Mouse (Mus musculus) midbrain, embryonic 14.5 days (tissue): ENCODE data around the gene Znhit2. TPM values are rescaled to one million over a fixed set of nuclear protein-coding genes. Genes with fewer than 3 reads are reported as not detected.

ENCODE experiments used
- ATAC-seq: fragments of 200-750 bp; cut with Nextera tagmentation; 2 replicates; pipeline ENCODE4 v1.8.0; 2017; ENCODE audit warnings: moderate number of reproducible peaks, moderate library complexity; ENCODE audit not compliant: low FRiP score, low TSS enrichment
- DNase-seq: peaks from one replicate; pipeline ENCODE4 v3.0.0-alpha.2; 2015
- H3K27ac ChIP-seq: fragments of 300-500 bp; sonication (generic); replicated peaks from 2 replicates; pipeline ENCODE4 v1.5.1; 2014; ENCODE audit warnings: mild to moderate bottlenecking, low read depth, low read length, moderate library complexity
- H3K27me3 ChIP-seq: fragments of 300-500 bp; sonication (generic); 2 replicates; pipeline ENCODE4 v1.6.1; 2014; ENCODE audit warnings: low read length, control low read depth, mixed read lengths; ENCODE audit not compliant: control insufficient read depth, insufficient read depth
- H3K36me3 ChIP-seq: fragments of 300-500 bp; sonication (generic); 2 replicates; pipeline ENCODE4 v1.6.1; 2014; ENCODE audit warnings: low read length, control low read depth; ENCODE audit not compliant: control insufficient read depth, insufficient read depth
- H3K4me1 ChIP-seq: fragments of 300-500 bp; sonication (generic); 2 replicates; pipeline ENCODE4 v1.6.1; 2014; ENCODE audit warnings: mild to moderate bottlenecking, antibody characterized with exemption, low read length, control low read depth; ENCODE audit not compliant: control insufficient read depth, insufficient read depth
- H3K4me2 ChIP-seq: fragments of 300-500 bp; sonication (generic); 2 replicates; pipeline ENCODE4 v1.6.1; 2014; ENCODE audit warnings: mild to moderate bottlenecking, low read length, moderate library complexity
- H3K4me3 ChIP-seq: fragments of 300-500 bp; sonication (generic); replicated peaks from 2 replicates; pipeline ENCODE4 v1.5.1; 2014; ENCODE audit warnings: low read depth, low read length
- H3K9ac ChIP-seq: fragments of 300-500 bp; sonication (generic); replicated peaks from 2 replicates; pipeline ENCODE4 v1.6.1; 2014; ENCODE audit warnings: mild to moderate bottlenecking, low read length, moderate library complexity
- H3K9me3 ChIP-seq: fragments of 300-500 bp; sonication (generic); 2 replicates; pipeline ENCODE4 v1.6.1; 2016; ENCODE audit warnings: low read length, control low read depth, mixed read lengths; ENCODE audit not compliant: control insufficient read depth
- WGBS: fragments of 180-500 bp; shearing (Covaris S2); extraction: QIAGEN DNeasy Blood & Tissue Kit; methylation state at CpG from one replicate; pipeline ENCODE4 v1.1.7; 2014; 5-methylcytosine and 5-hydroxymethylcytosine counted together
- microRNA-seq: library from miRNA; unstranded; fragments of <30 nt; microRNA quantifications from one replicate; pipeline ENCODE4, GENCODE M21; 2016
- polyA plus RNA-seq: library from polyadenylated mRNA; unstranded; fragments of >200 nt; fragmentation: Nextera tagmentation; extraction: Ambion mirVana; gene quantifications from 2 replicates; pipeline ENCODE4 v1.2.1, GENCODE M21; 2014

Gene Znhit2
- polyA plus RNA-seq, 1 experiment from 2014 or later, result 32.4 TPM

- H3K27me3 ChIP-seq, result no peaks in the 10 kb centered on the region
- no peaks in the 10 kb centered on the region for H3K4me1 ChIP-seq
- no peak for DNase-seq
- H3K27ac ChIP-seq, result no peak overlapping the region
- H3K4me3 ChIP-seq, result no peak overlapping the region
- no peak for ATAC-seq
- H3K9ac ChIP-seq, result no peak overlapping the region
- H3K36me3 ChIP-seq, result no peaks in the 10 kb centered on the region
- WGBS, result 83% methylated on average over 6 of the region's 6 CpGs
- no peak overlapping the region for H3K4me2 ChIP-seq
- no peaks in the 10 kb centered on the region for H3K9me3 ChIP-seq
Measured at GRCm38 (mm10) chr19:6102169-6102853, 41.3 kb downstream of the Znhit2 start.

GRCm38 (mm10) chr19:6104476-6104875 lies 43.5 kb downstream of the Znhit2 start:
- 70% methylated on average over 4 of the region's 4 CpGs for WGBS
- Histone ChIP-seq H3K4me3 (no peak overlapping the region), H3K36me3 (no peaks in the 10 kb centered on the region), H3K27me3 (no peaks in the 10 kb centered on the region), H3K4me1 (no peaks in the 10 kb centered on the region), H3K27ac (no peak overlapping the region), H3K9ac (0 out of 2 replicates have a peak overlapping the region, but pooled peaks have one; percentile 9), H3K4me2 (no peak overlapping the region), H3K9me3 (no peaks in the 10 kb centered on the region)
- ATAC-seq, result no peak
- no peak for DNase-seq

- no peaks in the 10 kb centered on the region for H3K36me3 ChIP-seq
- no peaks in the 10 kb centered on the region for H3K9me3 ChIP-seq
- H3K9ac ChIP-seq, result 0 out of 2 replicates have a peak within 1 kb of the TSS, but pooled peaks have one; percentile 9
- WGBS, result 86% methylated on average over 7 of the region's 7 CpGs
- H3K27me3 ChIP-seq, result no peaks in the 10 kb centered on the region
- no peaks in the 10 kb centered on the region for H3K4me1 ChIP-seq
- DNase-seq, result no peak
- ATAC-seq, result no peak
- no peak within 1 kb of the TSS for H3K4me3 ChIP-seq
- no peak within 1 kb of the TSS for H3K4me2 ChIP-seq
- no peak within 1 kb of the TSS for H3K27ac ChIP-seq
Measured at GRCm38 (mm10) chr19:6105586-6105985, 44.6 kb downstream of the Znhit2 start, which contains the start of gene Naaladl1. Naaladl1 (plus strand) TSS chr19:6105782.

Small RNAs within 50 kb of the gene (microRNA-seq; reads per million reads assigned to microRNA genes)
- 2.8 reads per million, percentile 19 among the genes with 10 or more reads in this experiment for gene Mir6988

Other genes with a start within 250 kb of the Znhit2 start
- gene Frmd8, start 185.9 kb upstream of the Znhit2 start, polyA plus RNA-seq, result 8.3 and 12.2 TPM in 2 replicates
- gene Slc25a45, start 183.4 kb upstream of the Znhit2 start, polyA plus RNA-seq, result 0.73 and 1.2 TPM in 2 replicates
- gene Tigd3, start 167.0 kb upstream of the Znhit2 start, polyA plus RNA-seq, result 9.9 and 10.8 TPM in 2 replicates
- 96.6 and 108 TPM in 2 replicates for gene Dpf2, start 148.2 kb upstream of the Znhit2 start, polyA plus RNA-seq
- 12.3 and 16.2 TPM in 2 replicates for gene Cdc42ep2, start 136.4 kb upstream of the Znhit2 start, polyA plus RNA-seq
- gene Pola2, start 97.0 kb upstream of the Znhit2 start, polyA plus RNA-seq, result 17.6 and 23.4 TPM in 2 replicates
- gene Slc22a20, start 75.0 kb upstream of the Znhit2 start, polyA plus RNA-seq, result not detected in 2 replicates
- 2.4 and 2.6 TPM in 2 replicates for gene Capn1, start 45.3 kb upstream of the Znhit2 start, polyA plus RNA-seq
- gene Syvn1, start 14.6 kb upstream of the Znhit2 start, polyA plus RNA-seq, result 28.8 and 33.6 TPM in 2 replicates
- 72.9 and 73.0 TPM in 2 replicates for gene Mrpl49, start 3.4 kb upstream of the Znhit2 start, polyA plus RNA-seq
- 602 and 698 TPM in 2 replicates for gene Fau, start 3.3 kb upstream of the Znhit2 start, polyA plus RNA-seq
- 43.7 and 57.6 TPM in 2 replicates for gene Tm7sf2, start 7.2 kb downstream of the Znhit2 start, polyA plus RNA-seq
- gene Vps51, start 16.0 kb downstream of the Znhit2 start, polyA plus RNA-seq, result 86.1 and 86.7 TPM in 2 replicates
- not detected in 2 replicates for gene Tmem262, start 18.8 kb downstream of the Znhit2 start, polyA plus RNA-seq
- 0.92 and 1.6 TPM in 2 replicates for gene Gm28374, start 21.1 kb downstream of the Znhit2 start, polyA plus RNA-seq
- 85.5 and 90.6 TPM in 2 replicates for gene Zfpl1, start 23.8 kb downstream of the Znhit2 start, polyA plus RNA-seq
- gene Cdca5, start 23.8 kb downstream of the Znhit2 start, polyA plus RNA-seq, result 4.7 and 8.6 TPM in 2 replicates
- not detected in 2 replicates for gene AC131692.1, start 33.2 kb downstream of the Znhit2 start, polyA plus RNA-seq
- gene Naaladl1, start 44.6 kb downstream of the Znhit2 start, polyA plus RNA-seq, result 0.31 and 0.49 TPM in 2 replicates
- 45.8 and 56.6 TPM in 2 replicates for gene Sac3d1, start 57.5 kb downstream of the Znhit2 start, polyA plus RNA-seq
- 49.8 and 67.4 TPM in 2 replicates for gene Snx15, start 67.1 kb downstream of the Znhit2 start, polyA plus RNA-seq
- gene Batf2, start 79.8 kb downstream of the Znhit2 start, polyA plus RNA-seq, result 0.25 TPM in 1 of 2 replicates, not detected in the other
- 104 and 145 TPM in 2 replicates for gene Arl2, start 80.4 kb downstream of the Znhit2 start, polyA plus RNA-seq
- gene Majin, start 123.2 kb downstream of the Znhit2 start, polyA plus RNA-seq, result not detected in 2 replicates
- gene Gpha2, start 165.2 kb downstream of the Znhit2 start, polyA plus RNA-seq, result not detected in 2 replicates
- gene Ppp2r5b, start 174.7 kb downstream of the Znhit2 start, polyA plus RNA-seq, result 117 and 142 TPM in 2 replicates
- 13.7 and 15.4 TPM in 2 replicates for gene Atg2a, start 180.5 kb downstream of the Znhit2 start, polyA plus RNA-seq
- 75.0 and 80.1 TPM in 2 replicates for gene Ehd1, start 215.5 kb downstream of the Znhit2 start, polyA plus RNA-seq
- 0.43 and 1.3 TPM in 2 replicates for gene Cdc42bpg, start 245.3 kb downstream of the Znhit2 start, polyA plus RNA-seq